Mouse (Mus musculus): ENCODE measurements at regions not wholly inside any gene's neighbourhood (a gene's known extent, or its start where the extent isn't known, plus 50 kb on each side); places are given as distances from the start of the nearest gene placed in this dataset.

DNA sequence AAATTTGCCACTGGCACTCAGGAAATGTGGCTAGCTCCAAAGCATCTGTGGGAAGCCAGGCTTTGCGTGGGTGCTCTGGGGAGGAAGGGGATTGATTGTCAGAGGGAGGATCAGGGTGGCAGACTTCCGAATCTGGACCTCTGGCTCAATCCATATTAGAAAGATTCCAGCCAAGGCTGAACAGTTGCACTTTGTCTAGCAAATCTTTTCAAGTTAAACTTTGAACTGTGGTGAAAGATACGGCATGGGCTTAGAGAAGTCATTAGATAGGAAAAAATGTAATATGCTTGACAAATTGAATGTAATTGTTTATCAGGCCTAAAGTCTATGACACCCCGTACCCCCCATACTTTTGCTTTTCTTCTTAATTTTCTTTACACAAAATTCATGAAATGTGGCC lies 120.7 kb downstream of the Sem1 start:
- TF ChIP-seq GATA1 (IDR thresholded peaks at IDR 0.05; ENCODE audit: borderline replicate concordance, low read length) (no peak), FLI1 (IDR thresholded peaks at IDR 0.05; ENCODE audit: low read length) (no peak)

Data from megakaryocyte, embryonic 14.5 days (primary cell).